Mouse (Mus musculus) adrenal gland, postnatal 36 days (tissue): ENCODE measurements around the gene Lgi4. TPM values are rescaled to one million over a fixed set of nuclear protein-coding genes. Genes with fewer than 3 reads are reported as not detected.

Experiments used
- DNase-seq, 2 experiments: peaks; one replicate each; pipeline ENCODE4 v3.0.0; 2021; ENCODE audit warnings: mixed read lengths in 1 of 2
- long read RNA-seq, 2 experiments: library from polyadenylated mRNA; stranded (forward); transcript quantifications; one replicate each; pipeline ENCODE4 v2.0.0; 2021; ENCODE audit warnings: borderline sequencing depth in 2 of 2
- total RNA-seq, 2 experiments: library from RNA; stranded (reverse); gene quantifications; 2 replicates each; pipeline ENCODE4 v1.2.3; 2021

The Lgi4 gene
- 1 to 10 TPM; 2.7 to 5.4 TPM for total RNA-seq
- long read RNA-seq, experiment 1, full-length matches to known transcripts = 1 of 2 reads
- long read RNA-seq, experiment 1, partial matches to known transcripts = 1 of 2 reads
- long read RNA-seq, experiment 1, other reads (novel, unspliced or antisense) = 0 of 2 reads
- long read RNA-seq, experiment 2, partial matches to known transcripts = 0 of 1 reads
- long read RNA-seq, experiment 2, other reads (novel, unspliced or antisense) = 1 of 1 reads

DNA sequence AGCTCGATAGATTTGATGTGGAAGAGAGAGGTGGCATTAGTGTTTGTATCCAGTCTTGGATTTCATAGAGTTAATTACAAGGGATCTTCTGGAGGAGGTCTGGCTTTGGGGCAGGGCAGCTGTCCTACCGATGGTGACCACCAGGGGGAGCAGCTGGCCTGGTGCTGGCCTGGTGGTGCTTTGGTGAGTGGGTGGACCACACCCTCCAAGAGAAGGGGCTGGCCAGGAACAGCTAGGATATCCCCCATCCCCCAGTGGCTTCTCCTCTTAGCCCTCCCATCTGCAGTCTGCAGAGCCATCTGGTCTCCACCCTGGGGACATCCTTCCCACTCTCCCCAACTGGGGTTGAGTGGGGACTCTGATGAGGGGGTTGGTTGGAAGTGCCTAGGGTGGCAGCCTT is at the start of gene Lgi4:
Lgi4 (plus strand) TSS at position 235 of the 400 bp plus-strand sequence.
- DNase-seq = peak; percentile 87 to 91

- no peak for DNase-seq
Observed at GRCm38 (mm10) chr7:31012971-31013370, 46.2 kb upstream of the Lgi4 start.

DNA sequence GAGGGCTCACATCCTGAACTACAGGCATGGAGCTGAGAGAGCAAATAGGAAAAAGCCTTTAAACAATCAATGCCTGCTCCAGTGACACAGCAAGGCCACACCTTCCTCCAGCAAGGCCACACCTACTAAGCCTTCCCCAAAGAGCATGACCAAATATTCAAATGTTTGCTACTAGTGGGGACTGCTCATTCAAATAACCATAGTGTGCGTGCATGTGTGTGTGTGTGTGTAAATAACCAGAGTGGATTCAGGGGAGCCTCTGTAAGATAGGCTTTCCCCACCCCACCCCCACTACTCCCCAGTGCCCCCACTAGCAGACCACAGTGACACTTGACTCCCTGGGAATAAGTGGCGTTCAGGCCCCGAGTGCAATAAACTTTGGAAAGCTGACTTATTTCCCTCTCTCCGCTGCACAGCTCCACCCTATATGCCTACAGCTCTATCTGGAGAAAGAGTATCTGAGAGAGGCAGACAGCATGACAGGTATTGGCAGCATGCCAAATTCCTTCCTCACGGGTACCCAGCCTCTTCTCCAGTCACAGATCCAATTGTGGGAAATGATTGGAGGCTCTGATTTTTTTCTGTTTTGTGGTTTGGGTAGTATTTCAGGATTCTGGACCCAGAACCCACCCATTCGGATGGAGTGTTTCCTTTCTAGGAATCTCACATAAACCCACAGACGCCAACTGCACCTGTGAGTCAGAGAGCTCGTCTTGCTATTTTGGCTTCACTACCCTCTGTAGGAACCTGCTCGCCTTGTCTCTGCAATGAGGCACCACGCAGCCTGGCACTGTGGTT is 41.8 kb upstream of the Lgi4 start:
- DNase-seq = peak; percentile 52 to 60

DNA sequence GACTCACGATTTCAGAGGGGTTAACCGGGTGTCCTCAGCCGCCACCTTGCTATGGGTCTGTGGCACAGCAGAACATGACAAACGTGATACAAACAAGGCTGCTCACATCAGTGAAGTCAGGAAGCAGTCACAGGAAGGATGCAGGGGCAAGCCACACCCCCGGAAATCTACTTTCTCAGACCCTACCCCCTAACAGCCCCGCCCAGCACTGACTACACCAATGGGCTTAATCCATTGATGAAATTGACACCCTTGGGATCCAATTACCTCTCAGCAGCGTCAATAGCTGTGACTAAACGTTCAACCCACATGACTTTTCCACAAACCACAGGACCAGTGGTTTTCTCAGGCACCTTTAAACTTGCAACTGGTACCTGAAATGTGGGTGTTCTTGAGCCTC is 30.5 kb upstream of the Lgi4 start:
- DNase-seq = no peak

DNA sequence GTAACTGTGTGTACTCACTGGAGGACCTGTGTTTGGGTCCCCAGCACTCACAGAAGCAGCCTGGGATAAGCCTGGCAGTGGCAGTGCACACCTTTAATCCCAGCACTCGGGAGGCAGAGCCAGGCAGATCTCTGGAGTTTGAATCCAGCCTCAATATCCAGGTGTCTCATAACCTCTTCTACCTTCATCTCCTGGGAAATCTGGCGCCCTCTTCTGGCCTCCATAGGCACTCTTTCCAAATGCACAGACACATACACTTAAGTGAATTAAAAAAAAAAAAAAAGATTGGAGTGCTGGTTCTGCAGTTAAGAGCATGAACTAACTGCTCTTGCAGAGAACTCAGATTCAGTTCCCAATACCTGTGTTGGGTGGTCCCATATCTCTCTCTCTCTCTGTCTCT is 28.4 kb upstream of the Lgi4 start:
- DNase-seq = no peak

DNA sequence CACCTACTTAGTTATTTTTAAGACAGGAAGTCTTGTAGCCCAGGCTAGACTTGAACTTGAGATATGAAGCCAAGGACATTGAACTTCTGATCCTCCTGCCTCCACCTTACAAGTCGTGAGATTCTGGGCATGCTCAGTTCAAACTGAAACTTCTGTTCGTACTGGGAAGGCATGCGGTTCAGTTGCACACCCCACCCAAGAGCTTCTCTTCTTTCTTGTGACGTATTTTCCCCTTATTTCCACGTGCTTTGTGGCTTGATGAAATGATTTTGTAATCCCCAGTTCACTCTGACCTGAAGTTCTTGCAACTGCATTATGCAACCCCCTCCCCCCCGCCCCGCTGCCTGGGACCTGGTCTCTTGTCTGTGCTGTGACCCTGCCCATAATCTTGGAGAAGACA is 27.4 kb upstream of the Lgi4 start:
- DNase-seq = no peak

DNA sequence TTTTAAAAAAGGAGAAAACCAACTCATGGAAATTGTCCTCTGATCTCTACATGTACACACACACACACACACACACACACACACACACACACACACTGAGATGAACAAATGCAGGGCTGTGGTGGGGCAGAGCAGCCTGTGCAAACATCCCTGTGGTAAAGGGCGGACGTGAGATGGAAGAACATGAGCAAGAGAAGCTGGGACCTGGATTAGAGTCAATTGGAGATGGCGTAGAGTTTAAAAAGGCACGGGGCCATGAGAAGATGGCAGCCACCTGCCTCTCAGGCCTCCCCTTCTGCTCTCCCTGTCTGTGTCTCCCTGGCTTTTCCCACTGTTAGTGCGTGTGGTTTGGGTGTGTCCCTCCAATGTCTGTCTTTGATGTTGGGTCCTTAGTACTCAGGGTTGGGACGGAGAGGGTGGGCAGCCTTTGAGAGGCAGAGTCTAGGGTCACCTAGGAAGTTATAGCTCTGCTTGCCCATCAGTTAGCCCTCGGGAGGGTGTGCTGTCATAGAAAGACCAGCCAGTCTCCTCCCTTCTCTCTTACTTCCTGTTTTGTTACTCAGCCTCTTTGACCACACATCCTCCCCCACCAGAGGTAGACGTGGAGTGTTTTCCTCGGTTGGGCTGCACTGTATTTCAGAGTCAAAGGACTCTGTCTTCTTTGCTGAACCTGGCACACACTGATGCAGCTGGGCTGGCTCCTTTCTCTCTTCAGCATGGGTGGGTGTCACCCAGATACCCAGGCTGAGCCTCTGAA is 25.6 kb upstream of the Lgi4 start:
- DNase-seq = no peak

DNA sequence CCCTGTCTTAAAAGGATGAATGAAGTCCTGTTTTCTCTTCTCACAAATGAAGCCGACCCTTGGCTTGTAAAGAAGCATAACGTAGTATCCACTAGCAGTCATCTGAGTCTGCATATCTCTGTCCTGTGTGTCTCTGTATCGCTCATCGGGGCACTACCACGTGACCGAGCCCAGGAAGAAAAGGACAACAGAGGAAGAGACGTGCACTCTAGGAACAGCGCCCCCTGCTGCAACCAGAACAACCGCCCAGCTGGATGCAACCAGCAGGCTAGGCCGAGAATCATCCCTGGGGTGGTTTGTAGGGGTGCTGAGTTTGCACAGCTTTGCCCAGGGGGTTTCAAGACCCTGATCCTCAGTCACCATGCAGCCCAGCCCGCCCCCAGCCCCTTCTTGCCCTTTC is 24.4 kb upstream of the Lgi4 start:
- peak in 1 of 2 experiments; percentile 59 for DNase-seq

DNA sequence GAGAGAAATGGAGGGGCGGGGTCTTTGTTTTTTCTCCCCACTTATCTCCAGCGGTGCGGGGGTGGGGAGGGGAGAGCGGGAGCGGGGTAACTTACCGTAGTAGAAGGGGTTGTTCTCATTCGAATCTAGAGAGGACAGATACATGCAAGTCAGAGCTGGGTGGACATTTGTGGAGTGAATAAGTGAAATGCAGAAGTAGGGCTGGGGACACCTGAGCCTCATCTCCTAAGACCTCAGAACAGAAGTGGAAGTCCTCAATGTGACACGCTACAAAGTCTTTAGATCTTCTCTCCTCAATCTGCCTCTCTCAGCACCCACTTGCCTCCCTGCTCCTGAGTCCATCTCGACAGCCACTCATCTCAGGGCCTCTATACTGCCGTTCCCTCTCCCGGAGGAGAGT is 23.9 kb upstream of the Lgi4 start:
- no peak for DNase-seq

DNA sequence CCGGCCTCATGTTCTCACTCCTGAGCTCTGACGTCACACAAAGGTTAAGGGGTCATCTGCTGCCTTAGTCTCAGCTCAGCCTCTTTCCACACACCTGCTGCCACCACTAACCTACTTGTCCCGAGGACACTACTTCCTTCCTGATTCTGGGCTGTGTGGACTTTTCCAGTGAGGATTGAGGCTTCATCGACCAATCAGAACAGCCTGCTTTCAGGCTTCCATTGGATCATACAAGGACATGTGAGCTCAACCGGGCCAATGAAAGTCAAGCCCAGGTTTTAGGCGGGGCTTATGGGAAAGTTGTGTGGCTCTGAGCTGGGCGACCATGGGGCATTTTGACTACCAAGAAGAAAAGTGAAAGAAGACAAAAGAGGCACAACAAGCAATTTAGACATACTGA is 22.2 kb upstream of the Lgi4 start:
- no peak for DNase-seq

GRCm38 (mm10) chr7:31037675-31038074 is 21.5 kb upstream of the Lgi4 start:
- DNase-seq = no peak

DNA sequence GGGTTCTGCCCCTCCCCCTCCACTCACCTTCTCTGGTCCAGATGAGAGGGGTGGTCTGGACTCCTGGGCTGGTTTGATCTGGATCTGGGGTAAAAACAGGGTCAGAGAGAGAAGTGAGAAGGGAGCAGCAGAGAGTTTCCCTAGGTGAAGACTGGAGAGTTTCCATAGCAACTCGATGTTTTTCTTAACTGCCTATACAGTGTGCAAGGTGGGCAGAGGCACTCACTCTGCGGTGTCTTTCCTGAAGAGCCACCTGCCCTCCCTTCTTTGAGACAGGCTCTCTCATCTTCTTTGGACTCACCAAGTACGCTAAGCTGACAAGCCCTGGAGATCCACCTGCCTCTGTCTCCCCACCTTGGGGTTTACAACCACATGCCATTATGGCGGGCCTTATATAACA is 20.1 kb upstream of the Lgi4 start:
- DNase-seq = no peak

DNA sequence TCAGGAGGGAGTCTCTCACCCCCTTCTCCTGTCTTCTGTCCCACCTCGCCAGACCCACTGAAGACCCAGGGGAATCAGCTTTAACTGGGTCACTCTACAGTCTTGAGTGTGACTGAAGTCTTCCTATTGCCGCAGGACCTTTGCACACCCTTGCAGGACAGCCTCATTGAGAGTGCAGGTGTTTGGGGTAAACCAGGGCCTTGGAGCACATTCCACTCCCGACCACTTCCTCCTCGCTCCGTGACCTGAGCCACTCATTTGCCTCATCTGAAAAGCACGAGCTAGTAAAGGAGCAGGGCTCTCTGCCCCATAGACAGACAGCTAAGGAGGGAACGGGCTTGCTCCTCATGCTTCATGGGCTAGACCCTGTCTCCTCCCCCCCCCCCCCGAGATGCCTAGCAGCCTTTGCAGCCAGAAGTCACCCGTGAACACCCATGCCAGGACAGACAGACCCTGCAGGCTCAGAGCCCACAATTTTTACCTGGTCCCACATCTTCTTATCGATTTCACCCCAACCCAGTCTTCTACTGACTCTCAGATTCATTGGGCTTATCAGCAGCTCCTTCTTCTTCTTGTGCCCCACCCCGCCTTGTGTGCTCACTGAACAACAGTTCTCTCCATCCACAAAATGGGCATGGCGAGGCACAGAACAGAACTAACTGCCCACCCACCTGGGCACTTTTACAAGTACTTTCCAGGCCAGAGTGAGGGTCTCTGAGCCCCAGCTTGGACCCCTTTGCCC is 18.7 kb upstream of the Lgi4 start:
- DNase-seq = no peak

DNA sequence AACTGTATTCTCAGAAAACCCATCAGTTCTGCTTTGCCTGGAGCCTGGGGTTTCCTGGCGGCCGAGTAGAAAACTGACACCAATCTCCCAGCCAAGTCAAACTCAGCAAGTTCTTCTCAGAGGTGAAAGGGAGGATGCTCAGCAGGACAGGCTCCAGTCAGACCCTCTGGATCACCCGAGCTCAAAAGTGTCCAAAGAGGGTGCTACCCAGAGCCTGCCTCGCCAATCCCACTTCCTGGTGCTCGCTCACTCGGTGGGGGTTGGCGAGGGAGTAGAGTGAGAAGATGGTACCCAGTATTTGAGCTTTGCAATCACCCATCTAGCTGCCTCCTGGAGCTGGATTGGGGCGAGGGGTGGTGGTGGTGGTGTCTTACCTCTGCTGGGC is 18.1 kb upstream of the Lgi4 start:
- DNase-seq = no peak

GRCm38 (mm10) chr7:31041662-31042315 is 17.4 kb upstream of the Lgi4 start:
- DNase-seq = peak; percentile 71 to 79

DNA sequence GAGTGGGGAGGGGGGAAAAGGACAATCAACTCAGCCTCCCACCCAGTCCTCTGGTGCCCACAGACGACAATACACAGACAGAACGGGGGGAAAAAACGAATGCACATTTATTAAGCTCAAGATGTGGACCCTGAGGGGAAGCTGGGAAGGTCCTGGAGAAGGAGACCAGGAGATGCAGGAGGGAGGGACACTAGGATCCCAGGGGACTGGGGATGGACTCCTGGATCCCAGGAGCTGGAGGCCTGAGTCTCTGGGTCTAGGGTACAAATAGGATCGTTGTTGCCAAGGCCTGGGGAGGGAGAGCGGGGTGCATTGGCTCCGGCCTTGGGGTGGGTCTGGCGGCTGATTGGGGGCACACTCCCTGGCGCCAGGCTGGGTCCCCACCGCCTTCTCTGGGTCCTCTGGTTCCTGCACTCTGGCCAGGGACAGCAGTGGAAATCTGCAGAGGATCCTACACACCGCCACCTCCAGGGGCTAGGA is 16.7 kb upstream of the Lgi4 start, which contains the start of gene Fxyd5:
Fxyd5 (minus strand) TSS at position 51 of the 480 bp plus-strand sequence.
- no peak for DNase-seq

GRCm38 (mm10) chr7:31049135-31049845 is 9.9 kb upstream of the Lgi4 start:
- no peak for DNase-seq

- no peak for DNase-seq
Observed at GRCm38 (mm10) chr7:31049846-31050281, 9.3 kb upstream of the Lgi4 start.

- DNase-seq = no peak
Observed at GRCm38 (mm10) chr7:31050487-31050886, 8.7 kb upstream of the Lgi4 start.

DNA sequence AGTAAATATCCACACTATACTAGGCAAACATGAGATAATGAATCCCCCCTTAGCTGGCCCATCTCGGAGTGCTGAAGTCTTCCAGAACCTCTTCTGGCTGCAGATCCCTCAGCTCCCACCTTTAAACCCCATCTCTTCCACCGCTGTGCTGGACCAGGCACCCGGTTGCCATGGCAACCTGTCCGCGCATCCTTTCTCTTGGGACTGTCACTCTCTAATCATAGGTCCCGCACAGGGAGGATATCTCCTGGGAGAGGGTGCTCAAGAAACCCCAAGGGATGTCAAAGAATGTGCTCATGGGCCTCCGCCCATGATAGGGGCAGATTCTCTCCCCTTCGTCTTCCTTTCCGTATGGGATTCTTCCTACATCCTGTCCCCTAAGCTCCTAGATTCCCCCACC is 8.2 kb upstream of the Lgi4 start:
- no peak for DNase-seq
